Mouse (Mus musculus): Measurements from ENCODE around the gene Tomm6.

DNA sequence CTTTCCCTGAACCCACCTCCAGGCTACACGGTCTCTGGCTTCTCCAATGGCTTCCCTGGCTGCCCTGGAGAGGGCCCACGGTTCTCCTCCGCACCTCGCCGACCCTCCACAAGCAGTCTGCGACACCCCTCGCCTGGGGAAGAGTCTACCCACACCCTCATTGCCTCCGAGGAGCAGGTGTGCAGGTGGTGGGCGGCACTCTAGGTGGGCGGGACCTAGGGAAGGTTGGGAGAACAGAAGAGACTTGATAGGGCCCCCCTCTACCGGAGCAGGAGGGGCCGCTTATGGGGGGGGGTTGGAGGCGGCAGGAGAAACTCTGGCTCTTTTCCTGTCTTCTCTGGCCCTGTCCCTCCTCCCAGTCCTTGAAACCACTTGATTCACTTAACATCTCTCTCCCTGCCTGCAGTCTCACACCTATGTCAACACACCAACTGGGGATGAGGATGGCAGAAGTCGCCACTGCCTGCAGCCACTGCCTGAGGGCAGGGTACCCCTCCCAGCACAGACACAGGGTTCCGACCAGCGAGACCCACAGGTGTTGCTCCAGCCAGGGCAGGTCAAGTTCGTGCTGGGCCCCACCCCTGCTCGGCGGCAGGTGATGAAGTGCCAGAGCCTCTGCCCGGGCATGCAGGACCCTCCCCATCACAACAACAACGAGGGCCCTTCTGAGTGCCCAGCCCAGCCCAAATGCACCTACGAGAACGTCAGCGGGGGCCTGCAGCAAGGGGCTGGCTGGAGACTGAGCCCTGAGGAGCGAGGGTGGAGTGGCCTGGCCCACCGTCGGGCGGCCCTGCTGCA lies 14.6 kb upstream of the Tomm6 start:
- TF ChIP-seq GATA1 (IDR thresholded peaks at IDR 0.05; ENCODE audit: low read length) = no peak
- no peak for TF ChIP-seq TAL1 (IDR thresholded peaks at IDR 0.05; ENCODE audit: low read length)

All from erythroblast, embryonic 14.5 days (primary cell).